Mouse (Mus musculus) erythroid progenitor cell, adult 5-6 weeks (primary cell): ENCODE measurements around the gene 1700092M07Rik. TPM values are rescaled to one million over a fixed set of nuclear protein-coding genes. Genes with fewer than 3 reads are reported as not detected.

ENCODE experiments used
- ATAC-seq: replicated peaks from 2 replicates; pipeline ENCODE4 v1.8.0; 2016; ENCODE audit warnings: moderate number of reproducible peaks, mild to moderate bottlenecking, moderate TSS enrichment, inconsistent platforms; ENCODE audit not compliant: poor library complexity, low FRiP score, severe bottlenecking
- total RNA-seq, 2 experiments: library from RNA; stranded (forward) in 1 of 2; stranded (reverse) in 1 of 2; fragments of 150-400 nt in 1 of 2; fragments of 186-747, 209-891 nt in 1 of 2; gene quantifications; 2 replicates each; pipeline versions ENCODE4 v1.2.3 to v1.2.4; 2015 to 2017; ENCODE audit warnings: low replicate concordance in 2 of 2

1700092M07Rik gene
- total RNA-seq, 2 experiments from 2014 or later = not detected

DNA sequence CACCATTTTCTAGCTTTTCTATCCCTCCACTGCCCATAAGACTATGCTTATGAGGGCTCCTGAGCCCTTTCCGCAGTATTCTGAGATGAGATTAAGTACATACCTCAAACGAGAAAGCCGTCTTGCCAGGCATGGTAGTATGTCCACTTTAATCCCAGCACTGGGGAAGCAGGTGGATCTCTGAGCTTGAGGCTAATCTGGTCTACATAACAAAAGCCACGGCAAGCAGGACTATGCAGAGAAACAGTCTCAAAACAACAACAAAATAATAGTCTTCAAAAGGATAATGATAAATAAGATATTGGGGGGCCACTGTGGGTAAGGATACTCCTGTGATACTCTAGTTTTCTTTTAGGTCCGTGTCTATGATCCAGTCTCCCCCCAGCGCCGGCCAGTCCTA, 1.6 kb upstream of the 1700092M07Rik start:
- ATAC-seq = no peak

DNA sequence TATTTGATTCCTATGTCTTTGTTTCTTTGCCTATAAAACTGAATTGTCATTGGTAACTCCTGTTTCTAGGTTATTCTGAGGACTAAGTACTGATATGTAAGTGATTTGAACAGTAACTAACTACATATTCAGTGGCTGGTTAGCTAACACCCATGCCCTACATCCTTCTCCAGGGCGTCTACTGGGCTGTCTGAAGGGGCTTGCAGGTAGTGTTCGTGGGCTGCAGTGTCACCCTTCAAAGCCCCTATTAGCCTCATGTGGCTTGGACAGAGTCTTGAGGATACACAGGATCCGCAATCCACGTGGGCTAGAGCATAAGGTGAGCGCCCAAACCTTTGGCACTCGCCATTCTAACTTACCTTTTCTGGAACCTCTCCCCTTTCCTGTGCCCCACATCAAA, 872 bp upstream of the 1700092M07Rik start:
- no peak for ATAC-seq

DNA sequence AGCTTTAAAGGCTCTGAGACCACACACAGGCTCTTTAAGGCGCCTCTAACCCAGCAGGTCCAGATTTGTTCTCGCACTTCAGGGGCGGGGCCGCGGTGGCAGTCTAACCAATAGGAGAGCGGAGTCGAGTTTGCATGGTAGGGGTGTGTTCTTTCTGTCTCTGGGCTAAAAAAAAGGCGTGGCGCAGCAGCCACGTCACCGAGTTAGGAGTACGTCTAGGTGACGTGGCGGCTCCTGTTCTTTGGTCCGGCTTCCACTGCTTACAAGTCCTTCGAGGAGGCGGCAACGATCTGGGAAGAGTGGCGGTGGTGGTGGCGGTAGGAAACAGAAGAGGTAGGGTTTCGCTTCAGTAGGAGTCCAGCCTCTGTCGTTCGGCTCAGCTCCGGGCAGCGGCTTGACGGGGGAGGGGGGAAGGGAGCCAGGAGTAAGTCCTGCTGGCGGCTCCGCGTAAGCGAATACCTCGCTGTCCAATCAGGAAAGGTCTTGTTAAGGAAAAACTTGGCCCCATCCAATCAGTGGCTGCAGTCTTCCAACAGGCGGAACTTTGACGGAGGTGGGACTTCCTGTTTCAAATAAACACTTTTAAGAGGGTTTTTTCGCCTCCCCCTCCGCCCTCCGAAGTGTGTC, 838 bp downstream of the 1700092M07Rik start, which contains the start of gene Stx5a:
TSS of gene Stx5a (plus strand) at position 171 of the 627 bp plus-strand sequence.
- ATAC-seq = peak; percentile 96

DNA sequence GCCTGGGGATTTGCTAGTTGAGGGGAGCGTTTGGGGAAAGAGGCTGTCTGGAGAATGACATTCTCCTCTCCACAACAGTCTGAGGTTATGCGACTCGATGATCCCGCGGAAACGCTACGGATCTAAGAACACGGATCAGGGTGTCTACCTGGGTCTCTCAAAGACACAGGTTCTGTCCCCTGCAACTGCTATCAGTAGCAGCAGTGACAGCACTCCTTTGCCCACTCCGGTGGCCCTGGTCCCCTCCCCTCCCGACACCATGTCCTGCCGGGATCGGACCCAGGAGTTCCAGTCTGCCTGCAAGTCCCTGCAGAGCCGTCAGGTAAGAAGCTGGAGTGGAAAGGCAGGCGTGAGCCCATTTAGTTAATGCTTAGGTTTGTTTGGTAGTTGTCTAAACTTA, 1.7 kb downstream of the 1700092M07Rik start:
- 0 out of 2 replicates have a peak, but pooled peaks have one; percentile 23 for ATAC-seq

DNA sequence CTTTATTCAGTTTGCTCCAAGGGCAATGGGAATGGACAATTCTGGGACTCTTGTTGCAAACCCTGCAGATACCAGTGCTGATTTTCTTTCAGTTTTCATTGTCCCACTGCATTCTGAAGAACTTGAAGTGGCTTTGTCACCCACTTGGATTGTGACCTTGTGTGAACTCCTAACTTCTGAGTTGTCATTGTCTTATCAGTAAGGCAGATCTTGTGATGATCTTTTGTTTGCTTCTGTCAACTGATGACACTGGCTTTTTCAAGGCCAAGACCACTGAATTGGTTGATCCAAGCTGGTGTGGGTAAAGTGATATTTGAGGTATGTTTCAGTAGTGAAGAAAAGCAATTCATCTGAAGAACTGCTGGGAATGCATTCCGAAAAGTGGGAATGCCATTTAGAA, 4.9 kb downstream of the 1700092M07Rik start:
- ATAC-seq = no peak

DNA sequence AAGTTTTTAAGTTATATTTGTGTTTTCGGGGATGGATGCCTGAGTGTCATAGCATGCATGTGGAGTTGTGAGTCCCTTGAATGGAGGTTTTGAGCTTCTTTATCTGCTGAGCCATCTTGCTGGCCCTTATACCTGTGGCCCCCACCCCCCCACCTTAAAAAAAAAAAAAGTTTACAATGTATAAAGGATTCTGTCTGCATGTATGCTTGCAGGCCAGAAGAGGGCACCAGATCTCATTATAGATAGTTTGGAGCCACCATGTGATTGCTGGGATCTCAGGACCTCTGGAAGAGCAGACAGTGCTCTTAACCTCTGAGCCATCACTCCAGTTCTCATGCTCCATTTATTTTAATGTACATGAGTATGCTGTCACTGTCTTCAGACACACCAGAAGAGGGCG, 6.8 kb downstream of the 1700092M07Rik start:
- no peak for ATAC-seq

DNA sequence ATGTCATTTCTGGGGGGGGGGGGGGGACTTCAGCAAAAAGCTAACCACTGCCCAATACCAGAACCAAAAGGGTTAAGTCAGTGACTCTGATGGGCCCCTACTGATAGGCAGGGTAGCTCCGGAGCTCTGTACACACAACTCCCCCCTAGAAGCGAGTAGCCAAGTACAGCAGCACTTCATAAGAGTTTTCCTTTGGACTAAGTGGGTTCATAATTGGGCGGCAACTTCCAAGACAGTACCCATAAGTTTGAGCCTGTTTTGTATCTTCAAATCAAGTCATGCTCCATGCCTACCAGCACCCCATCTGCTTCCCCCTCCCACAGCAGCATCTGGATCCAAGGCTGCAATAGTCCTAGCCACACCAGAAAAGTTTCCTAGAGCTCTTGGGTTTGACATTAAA, 15.1 kb downstream of the 1700092M07Rik start:
- ATAC-seq = no peak

DNA sequence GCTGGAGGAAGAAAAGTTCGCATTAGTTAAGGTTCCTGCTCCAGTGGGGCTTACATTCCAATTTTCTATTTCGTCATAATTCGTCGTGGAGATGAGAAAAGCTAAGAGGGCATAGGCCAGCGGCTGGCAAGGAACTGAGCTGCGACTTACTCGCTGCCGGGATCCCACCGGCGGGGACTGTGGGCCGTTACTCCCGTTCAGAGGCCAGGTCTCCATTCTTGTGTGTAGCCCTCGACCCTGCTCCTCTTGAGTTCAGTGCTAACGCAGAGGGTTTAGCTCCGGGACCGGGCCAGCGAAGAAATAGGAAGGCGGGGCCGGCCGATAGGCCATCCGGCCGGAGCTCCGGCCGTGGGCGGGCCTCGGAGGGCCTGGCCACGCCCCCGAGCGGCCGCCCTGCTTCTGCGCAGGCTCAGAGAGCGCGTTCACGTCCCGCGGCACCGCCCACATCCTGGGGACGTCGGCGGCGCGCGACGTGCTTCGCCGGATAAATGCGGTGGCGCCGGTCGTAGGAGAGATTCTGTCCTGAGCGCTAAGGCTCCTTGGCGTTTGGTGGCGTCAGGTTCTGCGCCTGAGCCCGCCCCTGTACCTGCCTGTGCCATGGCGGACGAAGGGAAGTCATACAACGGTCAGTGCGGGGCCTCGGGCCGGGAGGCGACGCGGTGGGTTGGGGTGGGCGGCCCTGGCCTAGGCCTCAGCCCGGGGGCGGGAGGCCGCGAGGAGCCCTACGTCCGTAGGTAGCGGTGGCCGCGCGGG, 16.3 kb downstream of the 1700092M07Rik start, which contains the start of gene Nxf1:
TSS of gene Nxf1 (plus strand) at position 439 of the 753 bp plus-strand sequence.
- ATAC-seq = peak; percentile 95

DNA sequence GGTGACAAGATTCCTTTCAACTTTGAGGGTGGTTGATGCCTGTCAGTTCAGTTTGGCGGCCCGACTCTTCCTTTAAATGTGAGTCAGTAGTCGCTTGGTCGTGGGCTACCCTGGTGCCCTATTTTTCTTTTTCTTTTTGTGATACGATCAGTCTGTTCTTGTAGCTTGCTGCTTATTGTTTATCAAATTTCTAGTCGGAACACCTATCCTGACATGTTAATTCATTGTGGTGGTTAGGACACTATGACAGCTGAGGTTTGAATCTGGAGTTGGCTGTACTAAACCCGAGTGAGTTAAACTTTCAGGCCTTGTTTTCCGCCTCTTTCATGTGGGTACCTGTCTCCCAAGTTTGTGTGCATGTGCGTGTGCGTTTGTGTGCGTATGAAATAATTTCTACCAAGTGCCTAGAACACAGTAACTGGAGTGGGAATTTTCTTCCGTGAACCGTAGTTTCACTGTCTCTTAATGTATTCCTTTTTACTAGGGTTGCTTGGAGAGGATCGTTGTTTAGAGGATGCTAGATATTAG, 17.0 kb downstream of the 1700092M07Rik start:
- peak; percentile 15; the same call in 1 of the 2 replicates for ATAC-seq

DNA sequence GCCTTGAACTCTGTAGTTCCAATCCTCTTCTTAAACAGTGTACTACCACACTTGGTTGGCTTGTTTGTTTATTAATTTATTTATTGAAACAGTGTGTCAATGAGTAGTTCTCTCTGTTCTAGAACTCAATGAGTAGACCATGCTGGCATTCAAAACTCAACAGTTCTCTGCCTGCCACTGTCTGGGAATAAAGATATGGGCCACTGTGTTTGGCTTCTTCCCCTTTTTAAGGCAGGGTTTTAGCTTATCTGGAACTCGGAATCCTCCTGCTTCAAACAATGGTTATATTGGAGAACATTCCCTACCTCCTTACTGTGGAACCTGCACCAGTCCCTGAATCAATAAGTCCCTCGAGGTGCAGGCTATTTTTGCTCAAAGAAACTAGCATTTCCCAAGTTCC, 18.4 kb downstream of the 1700092M07Rik start:
- no peak for ATAC-seq

DNA sequence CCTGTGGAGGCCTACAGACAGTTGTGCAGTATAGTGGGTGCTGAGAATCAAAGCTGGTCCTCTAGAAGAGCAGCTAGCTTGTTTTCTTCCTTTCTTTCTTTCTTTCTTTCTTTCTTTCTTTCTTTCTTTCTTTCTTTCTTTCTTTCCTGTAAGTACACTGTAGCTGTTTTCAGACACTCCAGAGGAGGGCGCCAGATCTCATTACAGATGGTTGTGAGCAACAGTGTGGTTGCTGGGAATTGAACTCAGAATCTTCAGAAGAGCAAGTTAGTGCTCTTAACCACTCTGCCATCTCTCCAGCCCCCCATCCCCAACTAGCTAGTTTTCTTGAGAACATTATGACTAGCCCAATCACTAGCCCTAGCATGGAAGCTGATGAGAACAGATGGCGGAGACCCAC, 20.2 kb downstream of the 1700092M07Rik start:
- no peak for ATAC-seq

DNA sequence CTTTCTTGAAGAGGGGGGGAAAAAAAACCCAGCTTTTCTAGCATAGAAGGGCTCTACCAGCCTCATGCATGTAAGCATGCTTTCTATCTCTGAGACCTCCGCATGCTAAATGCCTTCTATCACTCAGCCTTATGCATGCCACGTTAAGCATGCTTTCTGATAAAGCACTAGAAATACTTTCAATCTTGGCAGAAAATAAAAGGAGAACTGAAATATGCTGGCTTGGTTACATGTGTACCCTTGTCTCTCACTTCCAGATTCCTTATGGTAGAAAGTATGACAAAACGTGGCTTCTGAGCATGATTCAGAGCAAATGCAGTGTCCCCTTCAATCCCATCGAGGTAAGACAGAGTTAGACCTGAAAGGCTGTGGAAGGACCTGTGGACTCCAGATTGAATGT, 22.8 kb downstream of the 1700092M07Rik start:
- ATAC-seq = no peak

DNA sequence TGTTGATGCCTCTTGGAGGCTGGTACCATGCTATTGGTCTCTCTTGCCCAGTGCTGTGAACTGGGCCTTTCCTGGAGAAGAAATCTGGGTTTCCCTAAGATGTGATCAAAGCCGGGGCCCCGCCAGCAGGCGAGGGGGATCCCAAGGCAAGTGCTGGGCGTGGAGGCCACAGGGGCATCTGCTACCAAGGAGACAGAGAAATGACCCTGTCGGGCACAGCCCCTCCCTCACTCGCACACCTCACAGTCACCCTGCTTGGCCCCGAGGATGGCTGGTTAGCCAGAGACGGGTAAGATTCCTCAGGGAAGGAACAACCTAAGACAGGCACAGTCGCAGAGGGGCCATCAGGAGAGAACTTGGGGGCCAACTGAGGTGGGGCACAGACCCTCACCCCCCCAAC, 25.0 kb downstream of the 1700092M07Rik start:
- no peak for ATAC-seq

DNA sequence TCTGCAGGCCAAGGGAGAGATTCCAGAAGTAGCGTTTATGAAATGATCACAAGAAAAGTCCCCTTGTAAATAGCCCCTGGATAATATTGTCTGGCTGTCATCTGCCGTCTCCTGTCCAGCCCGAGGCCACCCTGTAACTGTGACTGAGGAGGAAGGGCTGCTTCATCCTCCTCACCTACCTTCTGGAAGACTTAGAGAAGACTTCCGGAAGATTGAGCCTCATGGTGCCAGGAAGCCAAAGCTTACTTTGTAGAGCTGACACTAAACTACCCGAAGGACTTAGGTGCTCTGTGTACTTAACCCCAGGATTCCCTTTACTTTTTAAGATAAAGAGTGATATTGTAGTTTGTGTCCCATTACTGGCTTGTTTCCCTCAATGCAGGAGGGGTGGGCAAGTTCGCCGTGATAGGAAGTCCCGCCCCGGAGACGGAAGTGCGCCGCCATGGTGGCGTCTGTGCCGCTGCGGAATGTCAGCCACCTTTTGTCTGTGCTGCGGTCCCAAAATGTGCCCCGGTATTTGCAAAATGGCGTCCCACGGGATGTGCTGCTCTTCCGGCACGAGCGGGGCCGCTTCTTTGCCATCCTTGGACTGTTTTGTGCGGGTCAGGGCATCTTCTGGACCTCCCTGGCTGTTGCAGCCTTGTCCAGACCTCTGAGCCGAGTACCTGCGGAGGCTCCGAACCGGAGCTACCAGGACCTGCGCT, 30.2 kb downstream of the 1700092M07Rik start, which contains the start of gene Tmem223:
TSS of gene Tmem223 (plus strand) at position 430 of the 704 bp plus-strand sequence.
- peak; percentile 66 for ATAC-seq

DNA sequence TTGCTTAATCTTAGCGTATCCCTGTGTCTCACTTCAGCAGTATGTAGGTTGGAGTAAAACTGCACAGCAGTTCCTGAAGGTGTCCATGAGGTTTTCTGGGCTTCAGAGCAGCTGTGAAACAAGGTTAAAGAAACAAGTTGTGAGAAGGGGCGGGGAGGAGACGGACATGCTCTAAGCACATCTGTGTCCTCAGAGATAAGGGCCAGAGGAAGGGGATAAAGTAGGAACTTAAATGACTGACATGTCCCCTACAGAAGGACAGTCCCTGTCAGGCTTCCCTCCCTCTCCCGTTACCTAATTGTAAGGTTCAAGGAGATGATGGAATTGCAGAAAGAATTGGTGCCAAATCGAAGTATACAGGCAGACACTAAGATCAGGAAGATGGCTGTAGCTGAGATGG, 32.5 kb downstream of the 1700092M07Rik start:
- ATAC-seq = peak; percentile 35

DNA sequence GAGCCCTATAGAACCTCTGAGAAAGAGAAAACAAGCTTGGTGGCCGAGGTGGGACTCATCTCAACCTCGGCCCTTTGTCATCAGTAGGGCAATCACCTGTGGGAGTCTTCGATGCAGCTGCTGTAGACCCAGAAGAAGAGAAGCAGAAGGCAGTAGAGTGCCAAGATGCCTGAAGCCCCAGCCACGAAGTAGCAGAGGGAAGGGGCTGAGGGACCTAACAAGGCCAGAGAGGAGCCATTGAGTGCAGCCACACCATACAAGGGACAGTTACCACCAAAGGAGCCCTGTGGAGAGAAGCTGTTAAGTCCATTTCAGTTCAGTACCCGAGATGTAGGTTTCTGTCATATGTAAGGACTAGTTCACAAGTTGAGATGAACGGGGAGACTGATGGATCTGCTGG, 32.9 kb downstream of the 1700092M07Rik start:
- ATAC-seq = no peak

DNA sequence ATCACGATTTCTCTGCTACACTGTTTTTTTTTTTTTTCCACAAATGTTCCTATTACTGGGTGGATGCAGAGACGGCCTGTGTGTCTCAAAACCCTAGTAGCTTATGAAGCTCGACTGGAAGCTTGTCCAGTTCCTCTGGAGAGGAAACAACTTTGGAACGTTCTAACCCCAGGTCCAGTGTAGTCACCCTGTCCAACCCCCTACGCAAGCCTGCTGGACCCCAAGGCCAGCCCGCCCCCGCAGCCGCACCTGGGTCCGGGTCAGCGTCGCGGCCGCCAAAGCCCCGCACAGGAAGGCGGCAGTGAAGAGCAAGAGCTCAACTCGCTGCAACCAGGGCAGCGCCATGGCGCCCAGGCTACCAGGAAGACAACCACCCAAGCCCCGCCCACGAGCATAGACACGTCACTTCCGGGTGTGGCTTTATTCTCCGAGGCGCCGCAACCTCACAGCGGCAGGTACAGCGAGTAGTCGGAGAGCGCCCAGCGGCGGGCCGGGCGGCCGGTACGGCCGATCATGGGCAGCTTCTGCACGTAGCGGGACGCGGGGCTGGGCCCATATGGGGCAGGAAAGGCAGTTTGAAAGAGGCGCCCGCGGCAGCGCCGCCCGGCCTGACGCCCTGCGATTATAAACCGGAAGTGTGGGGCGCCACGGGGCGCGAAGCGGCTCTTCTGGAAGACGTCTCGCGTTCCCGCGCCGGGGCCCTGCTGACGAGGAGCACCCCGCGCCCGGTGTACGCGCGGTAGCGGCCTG, 33.7 kb downstream of the 1700092M07Rik start, which contains the start of gene Tmem179b:
TSS of gene Tmem179b (minus strand) at position 382 of the 750 bp plus-strand sequence.
- peak; percentile 86 for ATAC-seq

DNA sequence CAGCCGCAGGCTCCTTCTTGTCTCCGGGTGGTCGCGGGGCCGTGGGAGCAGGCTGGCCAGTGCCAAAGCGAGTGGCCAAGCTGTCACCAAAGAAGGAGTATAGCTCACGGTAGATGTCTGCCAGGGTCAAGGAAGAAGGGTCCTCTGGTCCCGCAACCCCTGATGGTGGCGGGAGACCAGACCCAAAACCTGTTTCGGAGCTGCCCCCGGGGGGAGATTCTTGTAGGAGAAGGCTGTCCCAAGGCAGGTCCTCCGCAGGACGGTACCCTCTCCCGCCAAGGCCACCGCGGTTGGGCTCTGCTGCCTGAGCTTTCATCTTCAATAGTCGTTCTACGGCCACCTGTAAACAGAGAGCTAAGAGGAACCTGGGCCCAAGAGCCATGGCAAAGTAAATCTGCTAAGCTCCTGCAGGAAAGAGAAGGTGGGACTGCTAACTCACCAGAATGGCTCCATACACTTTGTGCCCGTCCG, 34.5 kb downstream of the 1700092M07Rik start:
- ATAC-seq = no peak

DNA sequence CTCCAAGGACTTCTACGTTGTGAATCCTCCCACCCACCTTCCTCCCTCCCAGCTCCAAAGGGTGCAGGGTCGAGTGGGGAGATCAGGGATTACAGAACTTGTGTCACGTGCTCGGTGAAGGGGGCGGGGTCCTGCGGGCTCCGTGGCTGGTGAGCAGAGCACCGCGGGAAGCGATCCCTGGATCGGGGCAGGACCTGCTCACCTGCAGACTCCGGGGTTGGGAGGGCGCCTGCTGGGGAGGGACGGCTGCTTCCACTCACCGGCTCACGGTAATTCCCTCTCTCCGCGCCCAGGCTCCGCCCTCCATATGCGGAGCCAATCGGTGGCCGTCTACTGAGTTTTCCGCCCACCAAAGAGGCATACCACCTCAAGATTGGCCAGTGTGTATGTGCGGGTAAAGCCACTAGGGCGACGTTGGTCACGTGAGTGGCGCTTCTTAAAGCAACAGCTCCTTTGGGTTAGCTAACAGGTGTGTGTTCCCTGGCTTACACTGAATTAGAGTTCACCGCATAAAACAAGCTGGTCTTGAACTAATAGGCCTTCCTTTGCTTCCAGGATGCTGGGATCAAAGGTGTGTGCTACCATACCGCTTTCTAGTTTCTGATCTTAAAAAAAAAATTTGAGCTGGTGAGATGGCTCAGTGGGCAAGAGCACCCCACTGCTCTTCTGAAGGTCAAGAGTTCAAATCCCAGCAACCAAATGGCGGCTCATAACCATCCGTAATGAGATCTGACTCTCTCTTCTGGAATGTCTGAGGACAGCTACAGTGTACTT, 45.7 kb downstream of the 1700092M07Rik start, which contains the start of gene Taf6l:
TSS of gene Taf6l (minus strand) at position 410 of the 774 bp plus-strand sequence.
- ATAC-seq = peak; percentile 99
